Mouse (Mus musculus): ENCODE data around the gene Myom1.
A peak's percentile ranks its signal among the peaks of the same experiment; 100 is the strongest.

Myom1 gene

DNA sequence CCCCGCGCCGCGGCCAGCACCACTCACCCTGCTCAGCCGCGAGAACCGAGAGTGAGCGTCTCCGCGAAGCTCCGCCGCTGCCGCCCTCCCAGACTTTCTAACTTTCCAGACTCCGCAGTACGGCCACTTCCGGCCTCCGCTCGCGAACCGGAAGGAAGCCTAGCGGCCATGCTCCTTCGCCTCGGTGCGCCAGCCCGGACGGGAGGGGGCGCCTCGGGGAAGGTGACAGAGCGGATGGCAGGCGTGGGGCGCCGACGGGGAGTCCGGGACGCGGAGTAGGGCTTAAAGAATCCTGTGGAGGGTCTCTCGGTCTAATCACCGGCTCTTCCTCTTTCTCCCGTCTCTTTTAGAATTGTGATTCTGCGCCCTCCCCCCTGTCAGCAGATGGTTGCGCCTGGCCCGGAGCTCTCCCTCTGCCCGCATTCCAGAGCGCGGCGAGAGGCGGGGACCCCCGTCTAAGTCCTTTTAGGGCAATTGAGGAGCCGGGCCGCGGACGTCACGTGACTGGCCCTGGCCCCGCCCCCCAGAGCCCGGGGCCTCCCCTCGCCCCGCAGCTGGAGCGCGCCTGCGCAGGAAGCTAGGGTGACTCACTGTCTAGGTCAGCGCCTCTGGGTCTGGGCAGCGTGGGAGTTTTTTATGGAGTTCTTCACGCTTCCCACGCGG lies at the start of gene Myom1:
Gene Myom1, plus strand, starts transcription at position 553 of the 663 bp plus-strand sequence.
- DNase-seq (ENCODE audit: low spot score in 2 of 2): peak; percentile 97 to 98

DNA sequence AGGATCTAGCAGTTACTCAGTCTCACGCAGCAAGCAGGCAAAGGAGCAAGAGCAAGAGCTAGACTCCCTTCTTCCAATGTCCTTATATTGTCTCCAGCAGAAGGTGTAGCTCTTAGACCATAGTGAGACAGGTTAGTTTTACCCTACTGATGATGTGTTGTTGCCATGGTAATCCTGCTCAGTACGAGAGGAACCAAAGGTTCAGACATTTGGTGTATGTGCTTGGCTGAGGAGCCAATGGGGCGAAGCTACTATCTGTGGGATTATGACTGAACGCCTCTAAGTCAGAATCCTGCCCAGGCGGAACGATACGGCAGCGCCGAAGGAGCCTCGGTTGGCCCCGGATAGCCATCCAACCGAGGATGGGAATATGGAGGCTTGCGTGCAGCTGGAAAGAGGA lies 38.9 kb upstream of the Myom1 start:
- DNase-seq (ENCODE audit: low spot score in 2 of 2): peak; percentile 85 to 90

DNA sequence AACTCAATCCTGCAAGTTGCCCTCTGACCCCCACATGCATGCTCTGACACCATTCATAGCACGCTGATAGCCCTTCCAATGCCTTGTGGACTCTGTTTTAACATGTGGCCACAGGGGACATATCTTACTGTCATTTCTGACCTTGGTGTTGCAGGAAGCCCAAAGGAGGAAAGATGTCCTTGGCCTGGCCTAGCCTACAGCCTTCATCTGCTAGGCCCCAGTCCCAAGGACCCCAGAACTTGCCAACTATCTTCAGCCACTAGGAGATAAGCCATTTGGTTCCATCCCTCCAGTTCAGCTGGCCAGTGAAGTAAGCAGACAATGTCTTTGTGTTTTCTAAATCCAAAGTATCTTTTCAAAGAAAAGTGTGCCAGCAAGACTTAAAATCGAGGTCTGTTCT lies 37.2 kb upstream of the Myom1 start:
- no peak for DNase-seq (ENCODE audit: low spot score in 2 of 2)

GRCm38 (mm10) chr17:70966126-70966525 lies 36.3 kb upstream of the Myom1 start:
- no peak for DNase-seq (ENCODE audit: low spot score in 2 of 2)

DNA sequence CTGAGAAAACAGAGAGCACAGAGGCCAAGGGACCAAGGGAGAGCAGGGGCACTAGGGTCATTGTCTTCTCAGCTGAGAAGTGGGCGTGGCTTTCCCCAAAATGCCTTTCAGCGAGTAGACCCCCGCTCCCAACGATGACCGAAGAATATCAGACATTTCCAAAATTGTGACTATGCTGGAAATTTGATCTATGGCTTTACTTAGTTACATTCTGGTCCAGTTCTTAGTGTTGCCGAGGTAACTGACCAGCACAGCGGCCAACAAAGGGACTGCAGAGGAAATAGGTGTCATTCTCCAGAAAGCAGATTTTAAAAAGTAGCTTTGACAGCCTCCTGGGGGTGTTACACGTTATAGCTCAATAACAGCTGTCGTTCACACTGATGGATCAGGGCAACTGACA lies 35.2 kb upstream of the Myom1 start:
- no peak for DNase-seq (ENCODE audit: low spot score in 2 of 2)

DNA sequence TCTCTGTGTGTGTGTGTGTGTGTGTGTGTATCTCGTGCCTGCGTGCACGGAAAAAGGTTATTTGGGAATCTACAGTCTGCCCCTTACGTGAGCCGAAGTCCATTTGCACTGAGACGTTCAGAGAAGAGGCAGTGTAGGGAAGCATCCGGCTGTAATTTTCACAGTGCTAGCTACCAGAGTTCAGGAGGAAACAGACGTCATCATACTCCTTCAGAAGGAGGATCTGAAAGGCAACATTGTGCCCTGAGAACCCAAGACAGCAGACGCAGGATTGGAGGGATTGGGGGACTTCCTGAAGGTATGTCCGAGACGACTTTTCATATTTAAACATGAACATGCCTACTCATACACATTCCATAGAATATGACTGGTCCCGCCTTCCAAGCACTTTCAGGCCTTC lies 34.8 kb upstream of the Myom1 start:
- DNase-seq (ENCODE audit: low spot score in 2 of 2): no peak

GRCm38 (mm10) chr17:70968606-70969191 lies 33.7 kb upstream of the Myom1 start:
- DNase-seq (ENCODE audit: low spot score in 2 of 2): no peak

DNA sequence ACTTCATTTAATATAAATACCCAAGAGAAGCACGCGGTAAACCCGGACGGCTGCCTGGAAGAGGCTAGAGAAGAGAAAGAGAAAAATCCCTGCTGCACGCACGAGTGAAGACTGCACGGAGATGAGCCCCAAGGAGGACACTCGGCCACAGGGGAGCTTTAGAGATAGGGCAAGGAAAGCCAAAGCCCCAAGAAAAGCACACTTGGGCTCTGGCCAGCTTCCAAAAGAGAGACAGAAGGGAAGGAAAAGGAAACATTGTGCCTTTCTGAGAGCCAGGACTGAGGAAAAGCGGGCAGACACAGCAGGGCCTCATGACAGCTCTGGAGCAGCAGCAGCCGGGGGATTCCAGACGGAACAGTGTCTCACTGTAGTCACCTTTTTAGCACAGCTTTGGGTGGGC lies 31.2 kb upstream of the Myom1 start:
- no peak for DNase-seq (ENCODE audit: low spot score in 2 of 2)

DNA sequence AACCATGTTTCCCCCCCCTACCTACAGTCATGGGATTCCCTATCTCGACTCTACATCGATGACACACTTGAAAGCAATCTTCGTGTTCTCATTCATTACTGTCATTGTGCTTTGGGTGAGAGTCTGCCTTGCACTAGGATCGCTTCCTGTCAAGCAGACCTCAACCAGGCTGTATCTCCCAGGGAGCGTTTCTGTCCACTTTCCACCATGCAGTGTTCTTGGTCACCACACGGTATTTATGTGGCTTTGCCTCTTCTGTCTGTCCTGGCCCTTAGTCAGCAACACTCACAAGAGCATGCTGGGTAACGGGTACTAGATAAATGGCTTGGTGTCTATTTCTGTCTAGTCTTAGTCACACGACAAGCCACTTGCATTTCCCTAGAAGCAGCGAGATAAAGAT lies 29.0 kb upstream of the Myom1 start:
- no peak for DNase-seq (ENCODE audit: low spot score in 2 of 2)

DNA sequence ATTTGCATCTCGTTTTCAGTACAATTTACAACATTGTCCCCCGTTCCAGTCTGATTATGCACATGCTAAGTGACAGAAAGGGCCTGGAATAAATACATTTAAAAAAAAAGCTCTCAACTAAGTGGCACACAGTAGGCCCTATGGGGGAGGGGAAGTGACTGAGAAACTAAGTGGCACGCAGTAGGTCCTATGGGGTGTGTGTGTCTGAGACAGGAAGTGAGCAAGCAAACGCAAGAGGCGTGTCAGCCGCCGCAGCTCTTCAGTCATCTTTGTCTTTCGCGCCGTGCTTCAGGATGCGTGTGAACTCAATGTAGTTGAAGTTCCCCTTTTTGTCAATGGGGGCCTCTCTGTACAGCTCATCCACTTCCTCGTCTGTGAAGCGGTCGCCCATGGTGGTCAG lies 28.4 kb upstream of the Myom1 start:
- peak in 1 of 2 experiments; percentile 25 for DNase-seq (ENCODE audit: low spot score in 2 of 2)

DNA sequence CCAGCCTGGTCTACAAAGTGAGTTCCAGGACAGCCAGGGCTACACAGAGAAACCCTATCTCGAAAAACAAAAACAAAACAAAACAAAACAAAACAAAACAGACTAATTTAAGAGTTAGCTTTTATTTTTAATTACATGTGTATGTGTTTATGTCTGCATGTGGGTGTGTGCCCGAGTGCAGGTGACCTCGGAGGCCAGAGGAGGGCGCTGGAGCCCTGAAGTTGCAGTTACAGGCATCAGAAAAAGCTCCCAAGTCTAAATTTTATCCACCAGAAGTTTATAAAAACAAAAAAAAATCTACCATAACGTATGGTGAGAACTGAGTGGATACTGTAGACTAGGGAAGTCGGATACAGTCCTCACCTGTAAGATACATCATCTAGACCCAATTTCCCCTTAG lies 24.6 kb upstream of the Myom1 start:
- DNase-seq (ENCODE audit: low spot score in 2 of 2): no peak

DNA sequence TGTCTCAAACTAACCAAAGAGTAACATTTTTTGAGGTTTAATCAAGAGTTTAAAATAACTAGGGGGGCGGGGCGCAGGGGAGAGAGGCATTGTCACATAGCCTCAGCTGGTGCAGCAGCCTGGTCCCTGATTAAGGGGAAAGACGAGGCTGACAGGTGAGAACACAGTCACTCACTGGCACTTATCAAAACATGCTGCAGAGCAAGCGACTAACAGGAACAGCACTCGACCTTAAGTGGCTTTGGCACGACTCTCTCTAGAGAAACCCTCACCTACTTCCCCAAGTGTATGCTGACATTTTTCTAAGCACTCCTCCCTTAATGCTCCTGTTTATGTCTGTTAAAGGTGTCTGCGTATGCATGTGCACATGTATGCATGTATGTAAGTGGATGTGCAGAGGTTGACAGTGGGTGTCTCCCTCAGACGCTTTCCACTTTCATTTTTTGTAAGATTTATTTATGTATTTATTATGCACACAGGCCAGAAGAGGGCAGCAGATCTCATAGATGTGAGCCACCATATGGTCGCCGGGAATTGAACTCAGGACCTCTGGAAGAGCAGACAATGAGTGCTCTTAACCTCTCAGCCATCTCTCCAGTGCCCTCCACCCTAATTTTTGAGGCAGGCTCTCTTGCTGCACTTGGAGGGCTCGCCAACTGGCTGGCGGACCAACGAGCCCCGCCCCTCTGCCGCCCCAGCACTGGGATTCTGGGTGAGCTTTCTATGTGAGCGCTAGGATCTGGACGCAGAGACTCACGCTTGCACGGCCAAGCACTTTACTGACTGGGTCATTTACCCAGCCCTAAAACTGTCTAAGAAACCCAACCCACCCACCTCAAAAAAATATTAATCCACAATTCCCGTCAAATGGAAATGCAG lies 22.8 kb upstream of the Myom1 start:
- DNase-seq (ENCODE audit: low spot score in 2 of 2): no peak

GRCm38 (mm10) chr17:70985501-70986354 lies 16.7 kb upstream of the Myom1 start:
- no peak for DNase-seq (ENCODE audit: low spot score in 2 of 2)

GRCm38 (mm10) chr17:70986355-70986740 lies 16.1 kb upstream of the Myom1 start:
- no peak for DNase-seq (ENCODE audit: low spot score in 2 of 2)

DNA sequence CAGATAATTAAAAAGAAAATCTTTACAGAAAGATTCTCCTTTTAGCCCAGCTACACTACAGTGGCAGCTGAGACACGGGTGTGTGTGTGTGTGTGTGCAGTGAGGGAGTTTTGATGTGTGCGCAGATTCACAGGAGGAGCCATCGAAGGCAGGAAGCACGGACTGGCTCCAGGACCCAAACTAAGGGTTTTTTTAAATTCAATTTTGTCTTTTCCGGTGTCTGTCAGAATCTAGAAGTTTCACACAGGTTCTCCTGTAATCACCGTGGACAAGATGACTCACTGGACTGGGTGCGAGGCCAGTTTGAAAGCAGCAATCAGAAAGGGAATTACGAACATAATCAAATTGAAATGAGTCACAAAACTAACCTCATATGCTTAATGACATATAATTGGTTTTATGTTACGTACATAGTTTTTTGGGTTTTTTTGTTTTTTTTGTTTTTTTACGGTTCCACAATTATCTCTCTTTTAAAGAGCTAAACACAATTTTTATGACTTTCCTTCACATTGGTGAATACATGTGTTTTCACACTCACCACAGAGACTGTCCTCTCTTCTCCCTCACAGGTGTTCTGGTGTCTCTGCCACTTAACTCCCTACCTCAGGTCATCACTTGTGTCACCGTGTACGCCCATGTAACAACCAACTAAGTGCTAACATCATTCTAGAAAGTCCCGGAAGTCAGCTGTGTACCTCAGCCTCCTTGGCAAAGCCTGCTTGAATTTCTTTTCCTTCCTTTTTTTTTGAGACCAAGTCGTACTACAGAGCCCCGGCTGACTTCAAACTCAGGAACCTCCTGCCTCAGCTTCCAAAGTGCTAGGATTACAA lies 15.4 kb upstream of the Myom1 start:
- no peak for DNase-seq (ENCODE audit: low spot score in 2 of 2)

DNA sequence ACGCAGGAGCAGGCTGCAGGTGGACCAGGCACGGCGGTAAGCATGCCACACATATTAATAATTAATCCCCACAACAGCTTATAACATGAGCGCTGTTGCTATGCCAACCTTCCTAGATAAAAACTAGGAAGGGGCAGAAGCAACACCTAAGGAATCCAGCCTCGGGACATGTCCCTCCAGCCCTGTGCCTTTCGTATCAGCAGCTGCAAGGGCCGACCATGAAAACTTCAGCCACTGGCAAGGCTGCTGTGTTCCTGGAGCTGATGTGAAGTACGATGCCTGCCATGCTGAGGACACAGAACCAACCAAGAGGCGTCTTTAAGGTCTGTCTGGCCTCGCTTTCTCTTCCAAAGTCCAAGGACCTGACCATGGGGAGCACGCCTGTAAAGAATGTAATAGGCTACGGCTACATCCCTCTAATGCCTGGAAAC lies 14.1 kb upstream of the Myom1 start:
- DNase-seq (ENCODE audit: low spot score in 2 of 2): no peak

GRCm38 (mm10) chr17:70989430-70989829 lies 13.0 kb upstream of the Myom1 start:
- no peak for DNase-seq (ENCODE audit: low spot score in 2 of 2)

- peak; percentile 29 to 34 for DNase-seq (ENCODE audit: low spot score in 2 of 2)
Observed at GRCm38 (mm10) chr17:70989991-70990390, 12.4 kb upstream of the Myom1 start.

DNA sequence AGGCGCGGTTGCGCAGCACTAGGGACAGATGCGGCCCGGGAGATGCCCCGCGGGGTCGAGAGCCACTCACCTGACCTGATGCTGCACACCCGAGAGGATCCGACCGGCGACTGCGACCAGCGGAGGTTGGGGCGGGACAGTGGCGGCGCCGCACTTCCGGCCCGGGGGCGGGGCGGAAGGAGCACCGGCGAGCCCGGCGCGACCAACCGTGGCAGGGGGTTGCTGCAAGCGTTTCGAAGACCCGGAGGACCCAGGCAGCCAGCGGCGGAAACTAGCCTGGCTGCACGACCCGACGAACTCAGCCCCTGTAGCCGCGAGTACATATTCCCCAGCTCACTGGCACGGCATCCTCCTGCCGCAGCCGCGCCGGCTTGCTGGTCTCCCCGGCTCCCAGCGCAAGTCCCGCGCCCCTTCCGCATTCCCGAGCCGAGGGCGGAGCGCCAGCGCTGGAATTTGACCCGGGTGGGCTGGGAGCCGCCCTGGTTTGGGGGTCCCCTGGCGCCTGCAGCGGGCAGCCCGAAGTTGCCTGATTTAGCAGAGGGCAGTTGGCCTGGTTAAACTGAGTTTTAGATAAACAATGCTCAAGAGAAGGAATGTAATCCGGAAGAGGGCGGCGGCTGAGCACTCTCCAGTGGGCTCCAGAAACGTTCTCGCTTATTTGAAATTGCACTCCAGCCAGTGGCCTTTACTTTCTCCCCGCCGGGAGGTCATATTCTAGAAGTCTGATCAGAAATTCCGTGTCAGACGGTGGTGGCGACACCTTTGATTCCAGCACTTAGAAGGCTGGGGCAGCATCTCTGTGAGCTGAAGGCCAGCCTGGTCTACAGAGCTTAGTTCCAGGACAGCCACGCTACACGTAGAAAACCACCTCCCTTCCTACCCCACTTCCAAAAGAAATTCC lies 11.8 kb upstream of the Myom1 start:
- peak; percentile 74 to 83 for DNase-seq (ENCODE audit: low spot score in 2 of 2)
